ENCODE assay signal across 28 mouse cellular contexts in the genomic region with DNA sequence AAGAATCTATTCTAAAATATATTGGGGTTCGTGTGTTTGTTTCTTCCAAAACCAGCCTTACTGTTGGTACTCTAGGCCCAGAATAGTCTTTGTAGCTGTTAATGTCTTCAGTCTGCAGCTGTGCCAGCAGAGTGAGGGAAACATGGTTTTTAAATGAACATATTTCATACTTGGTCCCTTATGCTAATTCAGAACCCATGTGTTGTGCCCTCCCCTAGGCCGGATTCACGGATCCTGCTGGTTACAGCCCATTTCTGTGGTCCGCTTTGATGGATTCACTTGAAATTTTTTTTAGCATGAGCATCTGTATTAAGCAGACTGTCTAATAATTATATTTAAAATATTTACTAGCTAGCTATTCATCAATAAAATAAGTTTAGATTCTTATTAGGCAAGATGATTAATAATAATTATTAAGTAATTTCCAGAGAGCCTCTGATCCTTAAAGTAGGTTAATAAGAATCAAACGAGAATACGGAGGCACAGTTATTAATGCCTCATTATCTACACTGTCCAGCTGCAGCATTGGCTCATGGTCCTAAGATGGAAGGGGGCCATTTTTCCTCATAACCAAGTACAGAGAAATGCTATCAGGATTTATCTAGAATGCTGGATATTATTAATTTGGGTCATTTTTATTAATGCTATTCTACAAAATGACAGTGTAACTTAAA.
DNase-seq lines count a peak whose midpoint lies in the region; ATAC-seq and TF ChIP-seq lines count a peak whose summit lies in the region.
"Had no signal": no experiment of that assay in that cellular context is flagged by ENCODE, and none has a peak within 500 bp of the region (broad histone marks: within the 10 kb centered on the region; RNA-seq: fewer than 3 reads in every experiment).

No protein-coding gene starts in this region.

- no peaks in the 10 kb centered on the region for H3K9me3 ChIP-seq in midbrain, embryonic 12.5 days
- no peaks in the 10 kb centered on the region for H3K9me3 ChIP-seq in midbrain, embryonic 10.5 days (replicated peaks)
- no peaks in the 10 kb centered on the region for H3K9me3 ChIP-seq in midbrain, embryonic 14.5 days (ENCODE audit: control insufficient read depth, low read length)
- H3K9me3 ChIP-seq: embryonic facial prominence, embryonic 12.5 days; limb, embryonic 12.5 days; liver, embryonic 15.5 days; stomach, embryonic 15.5 days had no signal

- H3K27ac ChIP-seq in heart, adult 2 months, result no peak overlapping the region
- H3K27ac ChIP-seq in midbrain, embryonic 12.5 days (replicated peaks), result peak overlapping the region; percentile 54
- H3K27ac ChIP-seq in midbrain, embryonic 10.5 days (replicated peaks), result no peak overlapping the region
- H3K27ac ChIP-seq in midbrain, embryonic 14.5 days (replicated peaks; ENCODE audit: low read depth, low read length), result peak overlapping the region; percentile 32
- H3K27ac ChIP-seq: embryonic facial prominence, embryonic 12.5 days; gastrocnemius, adult 2 months; left cerebral cortex, adult 2 months; limb, embryonic 12.5 days; liver, embryonic 15.5 days; stomach, embryonic 15.5 days had no signal

- H3K4me1 ChIP-seq in heart, adult 2 months (ENCODE audit: control insufficient read depth, insufficient read depth, low read length), result no peaks in the 10 kb centered on the region
- peaks cover 20% of the 10 kb centered on the region for H3K4me1 ChIP-seq in midbrain, embryonic 12.5 days
- peaks cover 44% of the 10 kb centered on the region for H3K4me1 ChIP-seq in midbrain, embryonic 10.5 days
- peaks cover 20% of the 10 kb centered on the region for H3K4me1 ChIP-seq in midbrain, embryonic 14.5 days (ENCODE audit: control insufficient read depth, insufficient read depth, low read length)
- H3K4me1 ChIP-seq: embryonic facial prominence, embryonic 12.5 days; limb, embryonic 12.5 days; liver, embryonic 15.5 days; stomach, embryonic 15.5 days had no signal

- no peak for TF ChIP-seq POLR2A in heart, adult 2 months (IDR thresholded peaks at IDR 0.05; ENCODE audit: insufficient read depth, low read depth, low read length)
- no peak for TF ChIP-seq POLR2A in brain, embryonic 14.5 days (IDR thresholded peaks at IDR 0.05; ENCODE audit: borderline replicate concordance, extremely low read depth, insufficient read depth, insufficient read length, poor library complexity, severe bottlenecking)

- DNase-seq in heart, adult 18-20 months, result peak; percentile 8 to 17
- DNase-seq in heart, adult 2 months, result no peak
- no peak for DNase-seq in midbrain, embryonic 10.5 days (ENCODE audit: low spot score)
- peak; percentile 60 for DNase-seq in brain, embryonic 14.5 days (ENCODE audit: low read depth)
- peak; percentile 50 for DNase-seq in midbrain, embryonic 14.5 days
- no peak for DNase-seq in adrenal gland, adult 18-20 months (ENCODE audit: low spot score in 2 of 2)
- no peak for DNase-seq in embryo, embryonic 11 days
- DNase-seq: adrenal gland, adult 8-10 months; B cell, adult 2 months; cerebellum, adult 11 months; cerebellum, adult 9-10 months; cerebellum, postnatal 36 days; gastrocnemius, adult 2 months; gastrocnemius, postnatal 36 days; kidney, adult 9 months; kidney, postnatal 10 days; lung, embryonic 14.5 days; lung, postnatal 14 days; right cerebral cortex, postnatal 25 days had no signal

- H3K4me3 ChIP-seq in heart, adult 2 months, result no peak overlapping the region
- H3K4me3 ChIP-seq in midbrain, embryonic 12.5 days, result no peak overlapping the region
- no peak overlapping the region for H3K4me3 ChIP-seq in midbrain, embryonic 10.5 days
- H3K4me3 ChIP-seq in midbrain, embryonic 14.5 days (replicated peaks; ENCODE audit: low read depth, low read length), result no peak overlapping the region
- H3K4me3 ChIP-seq: embryonic facial prominence, embryonic 12.5 days; gastrocnemius, adult 2 months; left cerebral cortex, adult 2 months; limb, embryonic 12.5 days; liver, embryonic 15.5 days; myocyte; stomach, embryonic 15.5 days had no signal

- WGBS in heart, adult 2 months, result 84% methylated on average over 6 of the region's 6 CpGs
- WGBS in midbrain, embryonic 12.5 days, result 76% methylated on average over 6 of the region's 6 CpGs
- 93% methylated on average over 6 of the region's 6 CpGs for WGBS in midbrain, embryonic 10.5 days
- 47% methylated on average over 6 of the region's 6 CpGs for WGBS in midbrain, embryonic 14.5 days

- ATAC-seq in midbrain, embryonic 12.5 days (ENCODE audit: low FRiP score, low read depth), result peak; percentile 66; the same call in 1 of the 2 replicates
- no peak for ATAC-seq in midbrain, embryonic 14.5 days (ENCODE audit: low FRiP score, low TSS enrichment)
- ATAC-seq: activated CD4-positive, CD25-positive, alpha-beta regulatory T cell, adult 4 months; intestine, postnatal 0 days had no signal

- no peaks in the 10 kb centered on the region for H3K27me3 ChIP-seq in heart, adult 2 months (ENCODE audit: control insufficient read depth, insufficient read depth, low read length)
- H3K27me3 ChIP-seq in midbrain, embryonic 12.5 days, result no peaks in the 10 kb centered on the region
- no peaks in the 10 kb centered on the region for H3K27me3 ChIP-seq in midbrain, embryonic 10.5 days (ENCODE audit: low read depth, poor library complexity, severe bottlenecking)
- no peaks in the 10 kb centered on the region for H3K27me3 ChIP-seq in midbrain, embryonic 14.5 days (ENCODE audit: control insufficient read depth, insufficient read depth, low read length)
- H3K27me3 ChIP-seq: embryonic facial prominence, embryonic 12.5 days; limb, embryonic 12.5 days; liver, embryonic 15.5 days; stomach, embryonic 15.5 days had no signal

- no peaks in the 10 kb centered on the region for H3K36me3 ChIP-seq in heart, adult 2 months (ENCODE audit: control insufficient read depth, insufficient read depth, low read length)
- H3K36me3 ChIP-seq in midbrain, embryonic 12.5 days, result no peaks in the 10 kb centered on the region
- H3K36me3 ChIP-seq in midbrain, embryonic 10.5 days, result peaks cover 14% of the 10 kb centered on the region
- 0 out of 2 replicates have a peak, but pooled peaks cover 3% of the 10 kb centered on the region for H3K36me3 ChIP-seq in midbrain, embryonic 14.5 days (ENCODE audit: control insufficient read depth, insufficient read depth, low read length)
- H3K36me3 ChIP-seq: stomach, embryonic 15.5 days had no signal

- no peaks in the 10 kb centered on the region for H3K79me2 ChIP-seq in heart, adult 2 months (replicated peaks; ENCODE audit: control insufficient read depth, insufficient read depth, low read length)

- no peak overlapping the region for H3K4me2 ChIP-seq in midbrain, embryonic 12.5 days (replicated peaks)
- no peak overlapping the region for H3K4me2 ChIP-seq in midbrain, embryonic 14.5 days (ENCODE audit: low read length)
- H3K4me2 ChIP-seq: embryonic facial prominence, embryonic 12.5 days; limb, embryonic 12.5 days; liver, embryonic 15.5 days; lung, embryonic 14.5 days; stomach, embryonic 15.5 days had no signal

- H3K9ac ChIP-seq in heart, adult 2 months (ENCODE audit: low read depth, low read length), result no peak overlapping the region
- H3K9ac ChIP-seq in midbrain, embryonic 12.5 days (replicated peaks), result no peak overlapping the region
- H3K9ac ChIP-seq in midbrain, embryonic 14.5 days (replicated peaks; ENCODE audit: low read length), result no peak overlapping the region
- H3K9ac ChIP-seq: embryonic facial prominence, embryonic 12.5 days; limb, embryonic 12.5 days; liver, embryonic 15.5 days; lung, embryonic 14.5 days; stomach, embryonic 15.5 days had no signal

- TF ChIP-seq CTCF in heart, adult 2 months (IDR thresholded peaks at IDR 0.05), result no peak
- no peak for TF ChIP-seq CTCF in brain, embryonic 14.5 days (IDR thresholded peaks at IDR 0.05; ENCODE audit: borderline replicate concordance, extremely low read depth, insufficient read depth, insufficient read length)

- no peak for TF ChIP-seq EP300 in heart, adult 2 months (IDR thresholded peaks at IDR 0.05; ENCODE audit: insufficient read depth, low read depth, low read length)

- intact Hi-C loops in heart, adult 2 months (cut with DNase I), result no loop called here

Comparison
In these comparisons a context has a peak if more than half of its experiments do, and no peak if none do; other contexts are left out.
1. DNase-seq: peak in heart, adult 18-20 months (2 of 2), brain, embryonic 14.5 days (single experiment) and midbrain, embryonic 14.5 days (single experiment); none in heart, adult 2 months (0 of 2), midbrain, embryonic 10.5 days (single experiment), adrenal gland, adult 18-20 months (0 of 2) and embryo, embryonic 11 days (single experiment).
2. H3K27ac ChIP-seq: peak in midbrain, embryonic 12.5 days (single experiment) and midbrain, embryonic 14.5 days (single experiment); none in heart, adult 2 months (single experiment) and midbrain, embryonic 10.5 days (single experiment).